Mouse (Mus musculus) forebrain, embryonic 15.5 days (tissue): Measurements from ENCODE around the gene Gm9817. TPM values are rescaled to one million over a fixed set of nuclear protein-coding genes. Genes with fewer than 3 reads are reported as not detected.

Experiments
- ATAC-seq: fragments of 200-750 bp; cut with Nextera tagmentation; replicated peaks from 2 replicates; pipeline ENCODE4 v1.8.0; 2017; ENCODE audit warnings: mild to moderate bottlenecking, moderate TSS enrichment, moderate library complexity
- H3K27ac ChIP-seq: fragments of 300-500 bp; sonication (generic); replicated peaks from 2 replicates; pipeline ENCODE4 v1.5.1; 2015; ENCODE audit warnings: mild to moderate bottlenecking, inconsistent platforms
- H3K27me3 ChIP-seq: fragments of 300-500 bp; sonication (generic); 2 replicates; pipeline ENCODE4 v1.6.1; 2015; ENCODE audit warnings: inconsistent platforms
- H3K36me3 ChIP-seq: fragments of 300-500 bp; sonication (generic); 2 replicates; pipeline ENCODE4 v1.6.1; 2015; ENCODE audit warnings: mild to moderate bottlenecking, inconsistent platforms
- H3K4me1 ChIP-seq: fragments of 300-500 bp; sonication (generic); 2 replicates; pipeline ENCODE4 v1.6.1; 2015; ENCODE audit warnings: inconsistent platforms
- H3K4me2 ChIP-seq: fragments of 300-500 bp; sonication (generic); replicated peaks from 2 replicates; pipeline ENCODE4 v1.6.1; 2015; ENCODE audit warnings: mild to moderate bottlenecking, inconsistent platforms
- H3K4me3 ChIP-seq: fragments of 300-500 bp; sonication (generic); 2 replicates; pipeline ENCODE4 v1.5.1; 2015; ENCODE audit warnings: mild to moderate bottlenecking, inconsistent platforms
- H3K9ac ChIP-seq: fragments of 300-500 bp; sonication (generic); replicated peaks from 2 replicates; pipeline ENCODE4 v1.6.1; 2015; ENCODE audit warnings: mild to moderate bottlenecking, inconsistent platforms
- H3K9me3 ChIP-seq: fragments of 300-500 bp; sonication (generic); 2 replicates; pipeline ENCODE4 v1.6.1; 2016; ENCODE audit warnings: inconsistent platforms
- WGBS: fragments of 180-500 bp; shearing (Covaris S2); methylation state at CpG from one replicate; pipeline ENCODE4 v1.1.7; 2015; ENCODE audit warnings: mixed read lengths; 5-methylcytosine and 5-hydroxymethylcytosine counted together
- polyA plus RNA-seq: library from polyadenylated mRNA; unstranded; fragments of >200 nt; fragmentation: Nextera tagmentation; extraction: Ambion mirVana; gene quantifications from 2 replicates; pipeline ENCODE4 v1.2.1, GENCODE M21; 2015

Gm9817 gene
- polyA plus RNA-seq, 1 experiment from 2014 or later = not detected

DNA sequence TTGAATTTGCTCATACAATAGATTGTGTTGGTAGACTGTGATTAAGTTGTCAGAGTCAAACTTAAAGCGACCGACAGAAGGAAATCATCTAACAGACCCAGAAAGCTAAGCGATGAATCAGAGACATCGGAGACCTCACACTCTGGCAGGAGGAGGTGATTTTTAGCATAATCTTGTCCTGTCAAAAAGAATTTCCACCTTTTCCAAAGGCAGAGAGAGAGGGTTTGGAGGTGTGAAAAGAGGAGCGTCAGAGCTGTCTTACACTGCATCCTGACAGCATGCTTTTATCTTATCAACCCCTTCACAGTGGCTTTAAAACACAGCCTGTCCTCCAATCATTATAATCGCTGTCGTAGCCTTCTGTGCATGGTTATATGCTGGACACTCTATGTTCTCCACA, 25.7 kb upstream of the Gm9817 start:
- WGBS = 66% methylated on average over 7 of the region's 7 CpGs
- Histone ChIP-seq H3K9ac (no peak overlapping the region), H3K36me3 (no peaks in the 10 kb centered on the region), H3K27ac (peak overlapping the region; percentile 9; the same call in 1 of the 2 replicates), H3K9me3 (no peaks in the 10 kb centered on the region), H3K27me3 (no peaks in the 10 kb centered on the region), H3K4me3 (no peak overlapping the region), H3K4me2 (no peak overlapping the region), H3K4me1 (0 out of 2 replicates have a peak, but pooled peaks cover 13% of the 10 kb centered on the region)
- ATAC-seq = no peak

DNA sequence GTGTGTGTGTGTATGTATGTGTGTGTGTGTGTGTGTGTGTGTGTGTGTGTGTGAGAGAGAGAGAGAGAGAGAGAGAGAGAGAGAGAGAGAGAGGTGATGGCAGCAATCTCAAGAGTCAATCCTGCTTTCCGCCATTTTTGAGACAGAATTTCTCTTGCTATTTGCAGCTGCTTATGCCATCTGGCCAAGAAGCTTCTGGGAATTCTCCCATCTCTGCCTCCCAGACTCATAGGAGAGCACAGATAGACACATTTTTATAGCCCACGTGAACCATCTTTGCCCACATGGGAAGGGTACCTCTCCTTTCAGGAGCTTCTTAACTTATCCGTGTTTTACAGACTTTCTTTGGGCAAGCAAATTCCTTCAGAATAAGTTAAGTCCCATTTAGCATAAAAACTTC, 24.6 kb upstream of the Gm9817 start:
- no peak overlapping the region for H3K9ac ChIP-seq
- no peak overlapping the region for H3K4me3 ChIP-seq
- H3K27ac ChIP-seq = no peak overlapping the region
- 63% methylated on average over 3 of the region's 3 CpGs for WGBS
- ATAC-seq = no peak
- H3K9me3 ChIP-seq = no peaks in the 10 kb centered on the region
- no peaks in the 10 kb centered on the region for H3K27me3 ChIP-seq
- H3K4me2 ChIP-seq = no peak overlapping the region
- no peaks in the 10 kb centered on the region for H3K36me3 ChIP-seq
- H3K4me1 ChIP-seq = peaks cover 17% of the 10 kb centered on the region; the same call in 1 of the 2 replicates

DNA sequence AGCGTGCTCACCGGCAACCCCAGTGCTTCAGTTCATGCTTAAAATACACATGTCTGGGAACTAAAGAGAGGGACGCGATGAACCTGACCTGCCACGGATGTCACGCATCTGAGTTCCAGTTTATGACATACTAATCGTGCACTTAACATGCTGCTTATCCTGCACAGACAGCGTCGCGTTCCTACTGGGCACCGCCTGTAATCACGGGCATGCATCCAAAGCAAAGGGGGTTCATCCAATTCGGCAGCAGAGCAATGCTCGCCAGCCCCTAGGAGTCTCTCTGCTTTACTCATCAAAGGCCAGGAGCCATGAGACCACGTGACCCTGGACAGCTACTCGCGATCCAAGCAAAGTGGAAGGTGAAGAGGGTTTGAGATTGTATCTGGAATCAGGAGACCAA, 19.3 kb upstream of the Gm9817 start:
- no peak overlapping the region for H3K4me3 ChIP-seq
- H3K4me2 ChIP-seq = no peak overlapping the region
- H3K9me3 ChIP-seq = no peaks in the 10 kb centered on the region
- peaks cover 10% of the 10 kb centered on the region; the same call in 1 of the 2 replicates for H3K4me1 ChIP-seq
- no peaks in the 10 kb centered on the region for H3K36me3 ChIP-seq
- no peaks in the 10 kb centered on the region for H3K27me3 ChIP-seq
- no peak overlapping the region for H3K27ac ChIP-seq
- ATAC-seq = peak; percentile 57
- H3K9ac ChIP-seq = no peak overlapping the region
- WGBS = 67% methylated on average over 17 of the region's 17 CpGs

DNA sequence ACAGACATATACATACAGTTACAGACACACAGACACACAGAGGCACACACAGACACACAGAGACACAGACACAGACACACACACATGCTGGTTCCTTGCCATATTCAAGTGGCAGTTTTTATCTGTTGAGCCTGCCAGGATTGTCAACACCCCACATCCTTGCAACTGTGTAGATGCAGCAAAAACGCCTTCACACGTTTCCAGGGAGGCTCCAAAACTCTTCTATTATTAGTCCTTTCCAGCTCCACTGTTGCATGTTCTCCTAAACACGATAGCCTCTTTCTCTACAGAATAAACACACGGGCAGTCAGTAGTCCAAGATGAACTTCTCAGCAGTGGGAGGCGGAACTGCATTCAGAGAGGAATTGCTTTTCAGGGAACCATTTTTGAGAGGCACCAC, 15.3 kb upstream of the Gm9817 start:
- H3K4me2 ChIP-seq = no peak overlapping the region
- WGBS = 64% methylated on average over 5 of the region's 5 CpGs
- no peaks in the 10 kb centered on the region for H3K36me3 ChIP-seq
- no peak overlapping the region for H3K9ac ChIP-seq
- H3K4me3 ChIP-seq = no peak overlapping the region
- H3K9me3 ChIP-seq = no peaks in the 10 kb centered on the region
- no peaks in the 10 kb centered on the region for H3K27me3 ChIP-seq
- no peak overlapping the region for H3K27ac ChIP-seq
- H3K4me1 ChIP-seq = peaks cover 10% of the 10 kb centered on the region; the same call in 1 of the 2 replicates
- ATAC-seq = no peak

DNA sequence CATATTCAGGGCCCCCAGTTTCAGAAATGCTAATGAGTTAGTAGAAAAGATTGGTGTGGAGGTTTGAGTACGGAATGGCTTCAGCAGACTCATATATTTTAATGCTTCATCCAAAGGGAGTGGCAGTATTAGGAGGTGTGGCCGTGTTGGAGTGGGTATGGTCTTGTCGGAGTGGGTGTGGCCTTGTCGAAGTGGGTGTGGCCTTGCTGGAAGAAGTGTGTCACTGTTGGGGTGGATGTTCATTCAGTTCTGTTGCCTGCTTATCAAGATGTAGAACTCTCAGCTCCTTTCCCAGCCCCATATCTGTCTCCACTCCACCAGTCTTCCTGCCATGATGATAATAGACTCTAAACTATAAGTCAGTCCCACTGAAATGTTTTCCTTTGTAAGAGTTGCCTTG, 13.5 kb upstream of the Gm9817 start:
- ATAC-seq = no peak
- Histone ChIP-seq H3K27me3 (no peaks in the 10 kb centered on the region), H3K4me3 (no peak overlapping the region), H3K4me2 (no peak overlapping the region), H3K9ac (no peak overlapping the region), H3K4me1 (no peaks in the 10 kb centered on the region), H3K36me3 (no peaks in the 10 kb centered on the region), H3K27ac (no peak overlapping the region), H3K9me3 (no peaks in the 10 kb centered on the region)
- WGBS = 92% methylated on average over 4 of the region's 4 CpGs

DNA sequence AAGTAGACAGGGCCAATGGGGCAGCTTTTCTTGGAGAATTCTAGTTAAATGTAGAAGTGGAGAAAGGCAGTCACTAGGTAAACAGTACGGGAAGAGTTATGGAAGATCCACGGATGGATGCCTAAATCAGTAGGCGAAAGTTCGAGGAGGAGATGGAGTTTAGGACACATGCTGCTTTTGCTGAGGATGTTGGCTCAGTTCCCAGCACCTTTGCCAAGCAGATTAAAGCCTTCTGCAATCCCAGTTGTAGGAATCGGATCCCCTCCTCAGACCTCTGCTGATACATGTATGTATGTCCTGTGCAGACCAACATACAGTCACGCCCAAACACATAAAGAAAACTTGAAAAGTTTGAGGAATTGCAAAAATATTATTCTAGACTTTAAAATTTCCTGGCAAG, 8.1 kb upstream of the Gm9817 start:
- Histone ChIP-seq H3K27me3 (no peaks in the 10 kb centered on the region), H3K9ac (no peak overlapping the region), H3K4me1 (no peaks in the 10 kb centered on the region), H3K9me3 (no peaks in the 10 kb centered on the region), H3K4me3 (no peak overlapping the region), H3K4me2 (no peak overlapping the region), H3K27ac (no peak overlapping the region), H3K36me3 (no peaks in the 10 kb centered on the region)
- no peak for ATAC-seq
- WGBS = 67% methylated on average over 6 of the region's 6 CpGs

DNA sequence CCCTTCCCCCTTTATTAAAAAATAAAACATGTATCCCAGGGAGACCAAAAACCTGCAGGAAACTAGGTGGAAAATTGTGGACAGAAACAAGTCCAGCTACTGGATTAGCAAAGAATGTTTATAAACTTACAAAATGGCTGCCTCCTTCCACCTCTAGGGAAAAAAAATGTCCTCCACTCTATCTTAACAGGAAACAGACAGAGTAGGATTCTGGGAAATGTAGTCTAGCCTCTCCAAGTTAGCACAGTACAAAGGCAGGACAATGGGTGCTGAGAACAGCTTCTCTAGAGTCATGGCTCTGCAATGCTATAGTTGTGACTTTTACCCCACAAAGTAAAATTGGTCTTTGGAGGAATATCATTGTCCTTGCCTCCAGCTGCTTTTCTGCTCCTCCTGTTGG, 3.5 kb upstream of the Gm9817 start:
- no peaks in the 10 kb centered on the region for H3K9me3 ChIP-seq
- H3K4me3 ChIP-seq = no peak overlapping the region
- no peaks in the 10 kb centered on the region for H3K4me1 ChIP-seq
- ATAC-seq = no peak
- H3K4me2 ChIP-seq = no peak overlapping the region
- no peaks in the 10 kb centered on the region for H3K36me3 ChIP-seq
- no peak overlapping the region for H3K27ac ChIP-seq
- no peak overlapping the region for H3K9ac ChIP-seq
- no peaks in the 10 kb centered on the region for H3K27me3 ChIP-seq

DNA sequence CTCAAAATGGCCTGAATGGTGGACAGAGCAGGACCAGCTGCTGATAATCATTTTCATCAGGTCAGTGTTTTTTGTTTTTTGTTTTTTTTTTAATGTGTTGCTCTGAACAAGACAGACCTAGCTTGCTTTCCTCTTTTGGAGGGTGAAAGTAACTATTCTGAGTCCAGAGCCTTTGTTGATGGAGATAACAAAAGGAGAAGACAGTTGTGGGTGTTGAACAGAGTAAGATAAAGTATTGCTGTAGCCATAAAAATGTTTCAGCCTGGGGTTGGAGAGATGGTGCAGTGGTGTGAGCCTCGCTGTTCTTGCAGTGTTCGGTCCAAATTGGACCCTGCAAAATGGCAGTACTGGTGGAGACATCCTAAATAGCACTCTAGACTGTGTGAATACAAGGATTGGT, 2.8 kb upstream of the Gm9817 start:
- Histone ChIP-seq H3K27me3 (no peaks in the 10 kb centered on the region), H3K4me2 (no peak overlapping the region), H3K27ac (no peak overlapping the region), H3K4me3 (no peak overlapping the region), H3K9me3 (no peaks in the 10 kb centered on the region), H3K4me1 (no peaks in the 10 kb centered on the region), H3K36me3 (no peaks in the 10 kb centered on the region), H3K9ac (no peak overlapping the region)
- 88% methylated on average over 2 of the region's 2 CpGs for WGBS
- no peak for ATAC-seq

DNA sequence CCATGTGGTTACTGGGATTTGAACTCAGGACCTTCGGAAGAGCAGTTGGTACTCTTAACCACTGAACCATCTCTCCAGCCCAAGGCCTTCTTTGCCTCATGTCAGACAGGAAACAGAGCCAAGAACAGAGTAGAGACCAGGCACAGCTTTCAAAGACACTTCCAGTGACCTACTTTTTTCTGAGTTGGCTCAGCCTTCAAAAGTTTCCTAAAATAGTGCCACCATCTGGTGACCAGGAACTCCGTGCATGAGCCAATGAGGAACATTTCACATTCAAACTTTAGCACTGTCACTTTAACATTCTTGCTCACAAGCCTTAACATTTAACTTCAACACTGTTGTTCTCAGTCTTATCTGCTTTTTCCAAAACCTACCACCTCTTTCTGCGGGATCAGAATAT, 2.3 kb downstream of the Gm9817 start:
- Histone ChIP-seq H3K4me2 (no peak overlapping the region), H3K9me3 (no peaks in the 10 kb centered on the region), H3K4me1 (0 out of 2 replicates have a peak, but pooled peaks cover 4% of the 10 kb centered on the region), H3K27me3 (no peaks in the 10 kb centered on the region), H3K9ac (no peak overlapping the region), H3K4me3 (no peak overlapping the region), H3K27ac (no peak overlapping the region), H3K36me3 (no peaks in the 10 kb centered on the region)
- WGBS = 91% methylated on average over 3 of the region's 3 CpGs
- no peak for ATAC-seq

DNA sequence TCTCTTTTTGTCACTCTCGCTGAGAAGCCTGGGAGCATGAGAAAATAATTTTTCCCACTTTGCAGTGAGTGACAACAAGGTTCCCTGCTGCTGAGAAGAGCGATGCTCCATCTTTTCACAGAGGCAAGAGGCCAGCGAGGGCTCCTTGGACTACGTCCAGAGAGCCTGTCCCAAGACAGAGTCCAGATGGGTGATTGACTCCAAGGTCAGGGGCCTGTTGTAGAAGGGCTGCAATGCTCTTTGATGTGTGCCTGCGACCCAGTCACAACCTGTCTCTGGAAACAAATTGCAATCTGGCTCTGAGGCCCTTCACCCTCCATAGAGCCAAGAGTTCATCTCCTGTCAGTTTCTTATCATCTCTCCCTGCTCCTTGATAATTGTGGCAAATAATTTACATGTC, 5.2 kb downstream of the Gm9817 start:
- H3K27ac ChIP-seq = no peak overlapping the region; the same call in 1 of the 2 replicates
- H3K4me3 ChIP-seq = no peak overlapping the region
- no peak overlapping the region for H3K9ac ChIP-seq
- no peak overlapping the region for H3K4me2 ChIP-seq
- no peak for ATAC-seq
- no peaks in the 10 kb centered on the region for H3K36me3 ChIP-seq
- 42% methylated on average over 5 of the region's 5 CpGs for WGBS
- H3K4me1 ChIP-seq = 0 out of 2 replicates have a peak, but pooled peaks cover 4% of the 10 kb centered on the region
- H3K9me3 ChIP-seq = no peaks in the 10 kb centered on the region
- H3K27me3 ChIP-seq = no peaks in the 10 kb centered on the region

DNA sequence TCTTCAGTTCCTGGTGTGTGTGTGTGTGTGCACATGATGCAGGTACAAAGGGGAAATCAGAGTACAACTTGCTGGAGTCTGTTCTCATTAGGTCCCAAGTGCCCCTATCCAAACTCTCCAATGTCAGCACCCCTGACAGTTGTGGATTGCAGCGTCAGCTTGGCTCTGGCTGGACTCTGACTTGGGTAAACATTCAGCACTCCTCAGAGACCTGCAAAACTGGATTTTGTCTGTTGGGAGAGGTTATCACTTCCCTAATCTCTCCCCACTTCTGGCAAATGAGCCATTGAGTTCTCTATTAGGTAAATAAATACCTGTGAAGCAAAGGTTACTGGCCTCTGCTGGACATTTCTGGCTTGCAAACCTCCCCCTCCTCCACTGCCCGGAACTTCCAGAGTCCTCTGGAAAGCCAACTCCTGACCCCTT, 10.3 kb downstream of the Gm9817 start:
- Histone ChIP-seq H3K27ac (no peak overlapping the region), H3K4me2 (no peak overlapping the region), H3K9me3 (no peaks in the 10 kb centered on the region)

DNA sequence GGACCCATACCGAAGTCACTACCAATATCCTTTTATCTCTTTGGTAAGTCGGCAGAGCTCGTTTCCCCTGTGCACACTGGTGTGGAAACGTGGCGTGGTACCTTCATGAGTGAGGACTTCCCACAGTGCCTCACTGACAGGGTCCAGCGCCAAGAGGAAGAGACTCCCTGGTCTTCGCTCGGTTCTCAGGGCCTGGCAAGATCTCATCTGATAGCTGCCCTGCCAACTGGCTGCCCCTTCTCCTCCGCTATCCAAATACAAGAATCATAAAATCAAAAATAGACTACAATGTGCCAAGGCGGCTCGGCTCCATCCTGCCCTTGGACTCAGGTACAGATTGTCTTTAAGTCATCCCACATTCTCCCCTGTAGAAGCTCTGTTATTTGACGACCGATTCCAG, 11.4 kb downstream of the Gm9817 start:
- H3K4me3 ChIP-seq = no peak overlapping the region
- WGBS = 90% methylated on average over 13 of the region's 13 CpGs
- H3K27ac ChIP-seq = no peak overlapping the region
- no peaks in the 10 kb centered on the region for H3K36me3 ChIP-seq
- H3K4me1 ChIP-seq = no peaks in the 10 kb centered on the region
- H3K9ac ChIP-seq = no peak overlapping the region
- no peaks in the 10 kb centered on the region for H3K9me3 ChIP-seq
- ATAC-seq = no peak
- H3K27me3 ChIP-seq = no peaks in the 10 kb centered on the region
- no peak overlapping the region for H3K4me2 ChIP-seq

More for the DNA sequence above, 10.3 kb downstream of the Gm9817 start:
- ATAC-seq = no peak
- Histone ChIP-seq H3K4me1 (0 out of 2 replicates have a peak, but pooled peaks cover 2% of the 10 kb centered on the region), H3K4me3 (no peak overlapping the region), H3K36me3 (no peaks in the 10 kb centered on the region), H3K27me3 (no peaks in the 10 kb centered on the region), H3K9ac (no peak overlapping the region)
- WGBS = 71% methylated on average over 2 of the region's 2 CpGs

DNA sequence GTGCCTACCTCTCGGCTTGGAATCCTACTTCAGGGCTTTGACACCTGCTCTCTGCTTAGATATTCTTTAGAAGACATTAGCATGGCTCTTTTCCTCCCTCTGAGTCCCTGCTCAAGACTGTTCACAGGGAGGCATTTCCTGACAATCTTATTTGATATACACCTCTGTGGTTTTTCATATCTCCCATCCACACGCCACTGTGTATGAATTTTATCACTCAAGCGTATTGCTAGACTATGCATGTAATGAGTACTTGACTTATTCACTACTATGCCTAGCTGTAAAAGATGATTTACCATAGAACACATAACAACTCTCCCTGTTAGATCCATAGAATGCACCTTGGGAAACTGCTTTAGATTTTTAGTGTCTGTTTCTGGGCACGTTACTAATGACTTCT, 14.3 kb downstream of the Gm9817 start:
- Histone ChIP-seq H3K9ac (no peak overlapping the region), H3K36me3 (no peaks in the 10 kb centered on the region), H3K4me3 (no peak overlapping the region), H3K9me3 (no peaks in the 10 kb centered on the region), H3K27ac (no peak overlapping the region), H3K27me3 (no peaks in the 10 kb centered on the region), H3K4me2 (no peak overlapping the region), H3K4me1 (no peaks in the 10 kb centered on the region)
- ATAC-seq = no peak
- 93% methylated on average over 4 of the region's 4 CpGs for WGBS
